Mouse (Mus musculus): Measurements from ENCODE around the gene Cryaa.
"Not testable (repeated sequence)": the region's sequence is repeated elsewhere in the genome, so short reads cannot be mapped to it uniquely, and the experiment has no call there.

The Cryaa gene

GRCm38 (mm10) chr17:31660661-31661250, 16.9 kb upstream of the Cryaa start:
- DNase-seq = no peak

- DNase-seq = no peak
These were observed 14.8 kb upstream of the Cryaa start for GRCm38 (mm10) chr17:31662855-31663254.

- peak; percentile 89 for DNase-seq
These were observed 12.8 kb upstream of the Cryaa start for GRCm38 (mm10) chr17:31664760-31665159.

GRCm38 (mm10) chr17:31668306-31668705, 9.3 kb upstream of the Cryaa start:
- DNase-seq = no peak

- no peak for DNase-seq
These were observed 7.4 kb upstream of the Cryaa start for GRCm38 (mm10) chr17:31670163-31670562.

- no peak for DNase-seq
These were observed 5.9 kb upstream of the Cryaa start for GRCm38 (mm10) chr17:31671698-31672097.

- no peak for DNase-seq
These were observed 5.3 kb upstream of the Cryaa start for GRCm38 (mm10) chr17:31672279-31672678.

- DNase-seq = no peak
These were observed 3.2 kb upstream of the Cryaa start for GRCm38 (mm10) chr17:31674426-31674825.

GRCm38 (mm10) chr17:31680450-31680849, 2.8 kb downstream of the Cryaa start:
- DNase-seq = no peak

GRCm38 (mm10) chr17:31685514-31686224, 8.1 kb downstream of the Cryaa start:
- peak; percentile 79 for DNase-seq

GRCm38 (mm10) chr17:31686225-31686564, 8.6 kb downstream of the Cryaa start:
- DNase-seq = no peak

GRCm38 (mm10) chr17:31688112-31688511, 10.5 kb downstream of the Cryaa start:
- DNase-seq = no peak

GRCm38 (mm10) chr17:31689606-31690005, 12.0 kb downstream of the Cryaa start:
- no peak for DNase-seq

GRCm38 (mm10) chr17:31692918-31693317, 15.3 kb downstream of the Cryaa start:
- DNase-seq = no peak

- peak; percentile 77 for DNase-seq
These were observed 15.9 kb downstream of the Cryaa start for GRCm38 (mm10) chr17:31693330-31694022.

- DNase-seq = no peak
These were observed 16.4 kb downstream of the Cryaa start for GRCm38 (mm10) chr17:31694023-31694376.

- no peak for DNase-seq
These were observed 17.3 kb downstream of the Cryaa start for GRCm38 (mm10) chr17:31694949-31695348.

GRCm38 (mm10) chr17:31695356-31695755, 17.7 kb downstream of the Cryaa start:
- not testable (repeated sequence) for DNase-seq

- no peak for DNase-seq
These were observed 20.7 kb downstream of the Cryaa start for GRCm38 (mm10) chr17:31698347-31698746.

GRCm38 (mm10) chr17:31703276-31703980, 25.8 kb downstream of the Cryaa start:
- DNase-seq = no peak

GRCm38 (mm10) chr17:31705271-31706020, 27.8 kb downstream of the Cryaa start:
- DNase-seq = no peak

- DNase-seq = no peak
These were observed 31.6 kb downstream of the Cryaa start for GRCm38 (mm10) chr17:31709121-31709741.

All from thymus, postnatal 25 days (tissue).